Mouse (Mus musculus) bone marrow macrophage, adult 2 months (primary cell): ENCODE results near the gene Dnajc11. TPM values are rescaled to one million over a fixed set of nuclear protein-coding genes. Genes with fewer than 3 reads are reported as not detected.

Source experiments
- H3K27ac ChIP-seq: 2 replicates; pipeline ENCODE4 v1.5.1; 2012; ENCODE audit warnings: low read depth, low read length; ENCODE audit not compliant: insufficient read depth
- H3K4me1 ChIP-seq: 2 replicates; pipeline ENCODE4 v1.6.1; 2012; ENCODE audit warnings: low read length; ENCODE audit not compliant: control insufficient read depth, insufficient read depth
- H3K4me3 ChIP-seq: 2 replicates; pipeline ENCODE4 v1.5.1; 2012; ENCODE audit warnings: mild to moderate bottlenecking, low read length, moderate library complexity; ENCODE audit not compliant: insufficient read depth
- CTCF ChIP-seq: IDR thresholded peaks from 2 replicates; pipeline ENCODE4 v1.5.1; 2012; ENCODE audit warnings: low read depth, mild to moderate bottlenecking, low read length, moderate library complexity
- POLR2A ChIP-seq: IDR thresholded peaks from 2 replicates; pipeline ENCODE4 v1.6.1; 2012; ENCODE audit warnings: mild to moderate bottlenecking, low read depth, low read length, borderline replicate concordance
- polyA plus RNA-seq: library from polyadenylated mRNA; stranded (reverse); fragments of >200 nt; gene quantifications from 2 replicates; pipeline ENCODE4 v1.2.4, GENCODE M21; 2012; ENCODE audit not compliant: missing spikeins, insufficient read depth, insufficient read length

Gene Dnajc11
- polyA plus RNA-seq, 1 experiment = 43.3 TPM

DNA sequence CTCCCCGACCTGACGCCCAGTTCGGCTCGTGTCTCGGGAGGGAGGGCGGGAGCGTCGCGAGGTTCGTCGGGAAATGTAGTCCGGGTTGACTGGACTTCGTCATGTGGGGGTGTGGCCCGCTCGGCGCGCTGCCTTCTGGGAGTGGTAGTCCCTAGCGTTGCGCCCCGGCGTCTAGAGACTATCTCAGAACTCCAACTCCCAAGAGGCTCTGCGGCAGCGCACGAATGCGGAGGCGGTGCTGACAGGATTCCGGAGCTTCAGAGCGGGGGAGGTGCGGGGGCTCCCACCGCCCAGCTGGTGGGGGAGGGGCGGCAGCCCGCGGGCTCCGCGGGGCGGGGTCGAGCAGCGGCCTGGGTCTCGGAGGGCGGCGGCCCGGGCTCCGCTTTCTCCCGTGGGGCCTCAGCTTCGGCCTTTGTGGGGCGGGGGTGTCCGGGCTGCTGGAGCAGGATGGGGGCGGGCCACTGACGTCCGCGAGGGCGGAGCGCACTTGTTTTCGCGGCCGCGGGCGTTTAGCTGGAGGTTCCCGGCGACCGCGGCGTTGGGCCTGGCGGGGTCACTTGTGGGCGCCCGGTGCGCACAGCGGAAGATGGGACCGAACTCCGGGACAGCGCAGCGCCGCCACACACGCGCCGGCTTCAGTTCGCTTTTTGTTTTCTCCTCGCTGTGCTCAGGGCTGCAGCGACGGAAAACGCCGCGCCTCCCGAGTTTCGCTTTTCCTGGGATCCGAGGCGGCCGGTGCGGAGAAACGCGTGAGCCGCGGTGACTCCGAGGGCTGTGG lies 62.9 kb downstream of the Dnajc11 start, which contains the start of gene Phf13:
Phf13 (minus strand) TSS at position 86 of the 778 bp plus-strand sequence.
- peak within 1 kb of the TSS; percentile 99 for H3K4me3 ChIP-seq
- TF ChIP-seq POLR2A (no peak), CTCF (no peak)
- H3K27ac ChIP-seq = peak within 1 kb of the TSS; percentile 56
- peaks cover 25% of the 10 kb centered on the region for H3K4me1 ChIP-seq

DNA sequence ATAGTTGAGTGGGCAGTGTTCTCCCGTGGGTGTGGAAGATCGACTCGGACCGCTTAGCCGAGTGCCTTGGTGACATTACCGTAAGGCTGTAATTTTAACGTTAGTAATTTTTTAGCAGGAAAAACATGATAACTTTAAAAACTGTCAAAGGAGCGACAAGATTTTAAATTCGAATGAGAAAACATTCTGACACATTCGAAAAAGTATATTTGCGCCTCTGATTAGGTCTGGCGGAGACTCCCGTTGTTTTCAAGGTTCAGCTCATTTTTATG lies 63.4 kb downstream of the Dnajc11 start:
- Histone ChIP-seq H3K4me1 (peaks cover 25% of the 10 kb centered on the region), H3K4me3 (peak overlapping the region; percentile 85), H3K27ac (peak overlapping the region; percentile 56)
- TF ChIP-seq CTCF (no peak), POLR2A (no peak)

DNA sequence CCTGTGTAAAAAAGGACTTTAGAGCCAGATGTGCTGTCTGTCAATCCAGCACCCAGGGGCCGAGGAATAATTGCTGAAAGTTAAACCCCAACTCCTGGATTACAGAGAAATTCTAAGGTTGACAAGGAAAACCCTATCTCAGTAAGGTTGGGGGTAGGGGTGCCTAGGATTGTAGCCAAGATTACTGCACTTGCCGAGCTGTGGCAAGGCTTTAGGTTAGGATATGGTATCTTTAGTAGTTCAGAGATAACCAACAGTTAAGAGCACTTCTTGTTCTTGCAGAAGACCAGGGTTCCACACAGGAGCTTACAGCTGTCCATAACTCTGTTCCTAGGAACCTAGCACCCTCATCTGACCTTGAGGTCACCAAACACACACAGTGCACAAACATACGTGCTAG lies 64.2 kb downstream of the Dnajc11 start:
- TF ChIP-seq POLR2A = no peak
- TF ChIP-seq CTCF = no peak
- peaks cover 25% of the 10 kb centered on the region for H3K4me1 ChIP-seq
- H3K4me3 ChIP-seq = no peak overlapping the region
- H3K27ac ChIP-seq = no peak overlapping the region

DNA sequence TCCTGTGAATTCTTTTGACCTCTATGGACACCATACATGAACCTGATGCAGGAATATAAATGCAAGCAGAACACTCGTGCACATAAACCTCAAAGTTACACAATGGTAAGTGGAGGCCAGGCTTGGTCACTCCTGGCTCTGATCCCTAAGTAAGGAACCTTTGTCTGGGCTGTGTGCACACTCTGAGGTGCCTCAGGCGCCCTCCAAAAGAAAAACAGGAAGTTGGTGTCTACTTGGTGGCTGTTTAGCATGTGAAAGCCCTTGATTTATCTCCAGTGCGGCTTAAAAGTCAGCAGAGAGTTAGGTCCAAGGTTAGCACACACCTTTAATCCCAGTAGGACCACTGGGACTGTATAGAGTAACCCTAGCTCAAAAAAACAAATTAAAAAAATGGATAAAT lies 66.0 kb downstream of the Dnajc11 start:
- TF ChIP-seq CTCF = no peak
- TF ChIP-seq POLR2A = no peak
- peaks cover 23% of the 10 kb centered on the region for H3K4me1 ChIP-seq
- H3K27ac ChIP-seq = peak overlapping the region; percentile 46
- H3K4me3 ChIP-seq = no peak overlapping the region

DNA sequence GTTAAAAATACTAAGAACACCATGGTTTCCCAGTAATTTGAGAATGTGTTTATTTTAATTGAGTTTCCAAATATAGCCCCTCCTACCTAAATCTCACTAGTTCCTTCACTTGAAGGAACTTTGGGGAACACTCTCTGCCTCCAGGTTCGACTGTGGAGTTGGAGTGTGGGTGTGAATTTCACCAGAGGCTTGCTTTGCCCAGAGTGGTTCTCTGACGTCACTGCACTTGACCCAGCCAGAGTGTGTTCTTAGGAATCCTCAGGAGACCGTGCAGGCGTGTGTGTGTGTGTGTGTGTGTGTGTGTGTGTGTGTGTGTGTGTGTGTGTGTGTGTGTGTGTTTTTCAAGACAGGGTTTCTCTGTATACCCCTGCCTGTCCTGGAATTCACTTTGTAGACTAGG lies 67.4 kb downstream of the Dnajc11 start:
- TF ChIP-seq POLR2A = no peak
- TF ChIP-seq CTCF = no peak
- Histone ChIP-seq H3K27ac (no peak overlapping the region), H3K4me1 (peaks cover 22% of the 10 kb centered on the region), H3K4me3 (no peak overlapping the region)

DNA sequence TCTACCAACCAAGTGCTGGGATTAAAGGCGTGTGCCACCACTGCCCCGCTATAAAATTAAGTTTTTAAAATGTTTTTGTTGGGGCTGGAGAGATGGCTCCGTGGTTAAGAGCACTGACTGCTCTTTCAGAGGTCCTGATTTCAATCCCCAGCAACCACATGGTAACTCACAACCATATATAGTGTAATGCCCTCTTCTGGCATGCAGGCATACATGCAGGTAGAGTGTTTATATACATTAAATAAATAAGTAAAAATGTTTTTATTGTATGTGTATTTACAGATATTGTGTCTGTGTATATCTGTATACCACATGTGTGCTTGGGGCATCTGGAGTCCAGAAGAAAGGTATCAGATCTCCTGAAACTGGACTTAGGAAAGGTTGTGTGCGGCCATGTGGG lies 67.8 kb downstream of the Dnajc11 start:
- no peak overlapping the region for H3K4me3 ChIP-seq
- peaks cover 22% of the 10 kb centered on the region for H3K4me1 ChIP-seq
- no peak overlapping the region for H3K27ac ChIP-seq
- TF ChIP-seq POLR2A (no peak), CTCF (no peak)

DNA sequence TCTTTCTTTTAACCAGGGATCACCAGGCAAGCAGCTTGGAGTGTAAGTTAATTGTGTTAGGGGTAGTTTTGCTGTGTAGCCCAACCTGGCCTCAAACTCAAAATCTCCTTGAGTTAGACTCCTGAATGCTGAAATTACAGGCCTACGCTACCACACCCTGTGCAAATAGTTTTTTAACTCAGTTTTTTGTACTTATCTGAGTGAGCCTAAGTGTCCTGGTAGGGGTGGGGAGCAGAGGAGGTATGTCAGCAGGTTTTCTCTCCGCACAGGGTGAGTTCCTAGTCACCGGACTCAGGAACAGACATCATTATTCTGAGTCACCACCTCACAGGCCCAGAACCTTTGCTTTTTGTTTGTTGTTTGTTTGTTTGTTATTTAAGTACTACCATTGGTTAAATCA lies 68.6 kb downstream of the Dnajc11 start:
- no peak overlapping the region for H3K4me3 ChIP-seq
- H3K4me1 ChIP-seq = peaks cover 22% of the 10 kb centered on the region
- no peak for TF ChIP-seq POLR2A
- H3K27ac ChIP-seq = no peak overlapping the region

DNA sequence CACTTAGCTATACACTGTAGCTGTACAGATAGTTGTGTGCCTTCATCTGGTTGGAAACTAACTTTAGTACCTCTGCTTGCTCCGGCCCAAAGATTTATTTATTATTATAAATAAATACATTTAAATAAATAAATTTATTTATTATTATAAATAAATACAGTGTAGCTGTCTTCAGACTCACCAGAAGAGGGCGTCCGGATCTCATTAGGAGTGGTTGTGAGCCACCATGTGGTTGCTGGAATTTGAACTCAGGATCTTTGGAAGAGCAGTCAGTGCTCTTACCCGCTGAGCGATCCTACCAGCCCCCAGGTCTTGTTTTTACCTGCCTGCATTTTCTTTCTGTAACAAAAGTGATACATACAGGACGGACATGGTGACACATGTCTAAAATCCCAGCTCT lies 72.6 kb downstream of the Dnajc11 start:
- no peak overlapping the region for H3K4me3 ChIP-seq
- TF ChIP-seq POLR2A (no peak), CTCF (peak; percentile 46; the same call in 1 of the 2 replicates)
- H3K27ac ChIP-seq = no peak overlapping the region
- no peaks in the 10 kb centered on the region; the same call in 1 of the 2 replicates for H3K4me1 ChIP-seq

DNA sequence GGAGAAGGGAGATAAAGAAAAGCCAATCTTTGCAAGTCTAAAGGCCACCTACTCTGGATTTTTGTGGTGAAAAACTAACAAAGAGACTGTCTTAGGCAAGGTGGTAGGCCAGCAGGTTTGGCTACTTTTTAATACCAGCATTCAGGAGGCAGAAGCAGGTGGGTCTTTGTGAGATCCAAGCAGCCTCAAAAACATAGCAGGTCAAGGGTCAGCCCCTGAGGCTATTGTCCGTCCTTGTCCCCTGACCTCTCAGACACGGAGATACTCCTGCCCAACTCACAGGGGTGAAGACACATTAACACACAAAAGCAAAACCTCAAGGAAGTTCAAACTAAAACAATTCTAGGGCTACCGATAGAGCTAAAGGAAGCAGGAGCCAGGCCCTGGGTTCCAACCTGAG lies 73.3 kb downstream of the Dnajc11 start:
- H3K27ac ChIP-seq = no peak overlapping the region
- H3K4me1 ChIP-seq = peaks cover 5% of the 10 kb centered on the region
- H3K4me3 ChIP-seq = no peak overlapping the region
- no peak for TF ChIP-seq POLR2A
- no peak for TF ChIP-seq CTCF

DNA sequence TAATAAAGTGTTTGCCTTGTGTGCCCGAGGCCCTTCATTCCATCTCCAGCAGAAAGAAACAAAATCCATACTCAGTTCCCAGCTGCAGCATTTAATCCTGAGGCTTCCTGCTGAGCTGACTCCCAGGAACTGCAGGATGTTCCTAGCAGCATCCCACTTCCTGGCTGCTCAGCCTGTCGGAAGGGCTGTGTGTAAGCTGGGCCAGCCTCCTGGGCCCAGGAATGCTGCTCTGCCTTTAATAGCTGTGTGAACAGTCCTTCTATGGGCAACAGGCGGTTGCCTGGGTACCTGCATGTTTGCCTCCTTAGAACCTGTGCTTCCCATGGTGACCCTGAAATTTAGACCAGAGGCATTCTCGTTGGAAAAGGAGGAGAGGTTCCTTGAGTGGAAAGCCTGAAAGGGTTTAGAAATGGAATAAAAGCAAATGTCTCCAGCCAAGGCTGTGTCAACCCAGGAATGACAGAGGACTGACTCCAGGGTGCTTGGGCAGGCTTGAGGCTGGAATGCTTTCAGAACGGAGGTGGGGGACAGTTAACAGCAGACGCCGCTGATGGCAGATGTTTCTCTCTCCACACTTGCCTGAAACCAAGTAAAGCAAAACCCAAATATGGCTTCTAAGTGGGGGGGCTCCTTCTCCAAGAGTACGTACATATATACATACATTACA lies 74.1 kb downstream of the Dnajc11 start:
- Histone ChIP-seq H3K4me3 (peak overlapping the region; percentile 83), H3K27ac (no peak overlapping the region), H3K4me1 (peaks cover 6% of the 10 kb centered on the region)
- TF ChIP-seq CTCF (no peak), POLR2A (no peak)

DNA sequence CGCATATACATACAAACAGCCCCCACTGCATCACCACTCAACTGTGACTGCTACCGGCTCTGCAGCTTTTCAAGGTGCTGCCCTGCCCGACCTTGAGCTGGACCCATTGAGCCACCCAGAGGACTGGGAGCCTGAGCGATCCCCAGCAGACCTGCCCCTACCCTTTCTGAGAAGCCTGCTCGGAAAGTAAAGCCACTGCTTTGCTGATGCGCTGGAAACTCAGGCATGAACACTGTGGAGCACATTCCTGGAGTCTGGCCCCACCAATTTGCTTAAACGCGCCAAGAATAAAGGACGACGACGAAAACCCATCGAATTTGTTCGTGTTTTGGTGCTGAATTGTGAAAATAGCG lies 74.6 kb downstream of the Dnajc11 start:
- TF ChIP-seq CTCF (no peak), POLR2A (no peak)
- Histone ChIP-seq H3K4me1 (peaks cover 9% of the 10 kb centered on the region), H3K4me3 (peak overlapping the region; percentile 83), H3K27ac (no peak overlapping the region)
